Mouse (Mus musculus): ENCODE results near the gene Tmprss6.

- no peak for TF ChIP-seq POLR2A (IDR thresholded peaks at IDR 0.05; ENCODE audit: low read depth, low read length)
- TF ChIP-seq CTCF (IDR thresholded peaks at IDR 0.05; ENCODE audit: borderline replicate concordance, insufficient read depth, low read length) = no peak
Observed at GRCm38 (mm10) chr15:78515759-78516158, 47.3 kb upstream of the Tmprss6 start.
